Mouse (Mus musculus): ENCODE results near the gene Srarp. TPM values are rescaled to one million over a fixed set of nuclear protein-coding genes. Genes with fewer than 3 reads are reported as not detected.
A peak's percentile ranks its signal among the peaks of the same experiment; 100 is the strongest.

The Srarp gene
- polyA plus RNA-seq, 1 experiment from 2014 or later: 0.20 TPM

DNA sequence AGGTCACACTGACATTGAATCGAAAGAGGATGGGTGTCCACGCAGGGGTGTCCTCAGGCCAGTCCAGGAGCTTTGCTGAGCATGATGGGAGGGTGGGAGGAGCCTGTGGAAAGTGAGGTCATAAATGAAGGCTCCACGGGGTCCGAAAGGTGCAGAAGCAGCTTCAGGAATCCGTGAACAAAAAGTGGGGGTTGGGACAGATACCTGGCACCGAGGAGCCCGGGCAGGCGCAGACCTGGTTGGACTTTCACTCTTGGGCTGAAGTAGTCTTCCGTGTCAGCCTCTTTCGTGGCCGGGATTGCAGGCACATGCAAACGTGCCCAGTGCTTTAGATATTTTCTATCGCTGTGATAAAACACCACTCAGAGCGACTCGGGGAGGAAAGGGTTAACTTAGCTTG lies 35.7 kb downstream of the Srarp start:
- Histone ChIP-seq H3K9ac (replicated peaks) (no peak overlapping the region), H3K9me3 (no peaks in the 10 kb centered on the region), H3K27me3 (peaks cover 47% of the 10 kb centered on the region), H3K4me2 (replicated peaks) (no peak overlapping the region), H3K36me3 (no peaks in the 10 kb centered on the region), H3K27ac (replicated peaks) (no peak overlapping the region), H3K4me3 (no peak overlapping the region), H3K4me1 (peaks cover 3% of the 10 kb centered on the region; the same call in 1 of the 2 replicates)
- no peak for ATAC-seq (ENCODE audit: low FRiP score, low read depth)
- WGBS: 88% methylated on average over 15 of the region's 15 CpGs

DNA sequence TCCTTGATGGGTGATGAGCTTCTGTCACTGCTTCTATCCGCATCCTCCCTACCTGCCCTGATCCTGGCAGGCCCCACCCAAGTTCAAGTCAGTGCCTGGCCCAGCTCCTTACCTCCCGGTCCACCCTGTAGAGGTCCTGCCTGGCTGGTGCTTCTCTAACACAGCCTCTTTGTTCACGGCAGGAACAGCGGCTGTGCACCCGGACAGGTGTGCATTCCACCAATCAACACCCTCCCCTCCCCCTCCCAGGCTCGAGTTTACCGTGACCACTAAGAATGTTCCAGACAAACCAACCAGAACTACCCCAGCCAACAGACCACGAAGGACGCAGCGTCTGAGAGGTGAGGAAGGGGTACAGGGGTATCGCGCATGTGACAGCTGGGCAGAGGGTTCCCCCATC lies 37.4 kb downstream of the Srarp start, which contains the start of gene Clcnka:
Gene Clcnka, minus strand, starts transcription at position 180 of the 400 bp plus-strand sequence.
- Histone ChIP-seq H3K9ac (replicated peaks) (no peak within 1 kb of the TSS), H3K4me1 (no peaks in the 10 kb centered on the region), H3K4me2 (replicated peaks) (no peak within 1 kb of the TSS), H3K27me3 (peaks cover 41% of the 10 kb centered on the region), H3K27ac (replicated peaks) (no peak within 1 kb of the TSS), H3K36me3 (no peaks in the 10 kb centered on the region), H3K4me3 (no peak within 1 kb of the TSS), H3K9me3 (no peaks in the 10 kb centered on the region)
- no peak for ATAC-seq (ENCODE audit: low FRiP score, low read depth)
- 66% methylated on average over 12 of the region's 12 CpGs for WGBS

DNA sequence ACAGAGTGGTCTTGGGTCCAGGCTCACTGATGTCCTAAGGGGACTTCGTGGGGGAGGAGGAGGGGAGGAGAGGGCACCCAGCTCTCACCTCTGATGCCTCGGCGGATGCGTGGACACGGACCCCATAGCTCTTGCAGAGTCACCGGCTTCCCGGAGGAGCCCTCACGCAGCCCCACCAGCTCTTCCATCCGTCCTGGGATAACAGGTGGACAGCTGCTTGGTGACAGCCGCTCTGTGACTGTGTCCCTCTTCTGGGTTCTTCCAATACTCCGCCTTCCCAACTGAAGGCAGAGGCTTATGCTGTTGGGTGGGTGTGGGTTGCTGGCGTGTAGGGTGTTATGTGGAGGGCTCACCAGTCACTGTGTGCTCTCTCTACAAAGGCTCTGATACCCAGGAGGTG lies 38.0 kb downstream of the Srarp start:
- peaks cover 41% of the 10 kb centered on the region; the same call in 1 of the 2 replicates for H3K27me3 ChIP-seq
- H3K4me2 ChIP-seq (replicated peaks): no peak overlapping the region
- WGBS: 75% methylated on average over 12 of the region's 12 CpGs
- H3K9ac ChIP-seq (replicated peaks): no peak overlapping the region
- no peaks in the 10 kb centered on the region for H3K9me3 ChIP-seq
- no peak overlapping the region for H3K4me3 ChIP-seq
- H3K4me1 ChIP-seq: no peaks in the 10 kb centered on the region
- H3K36me3 ChIP-seq: no peaks in the 10 kb centered on the region
- ATAC-seq (ENCODE audit: low FRiP score, low read depth): no peak
- no peak overlapping the region for H3K27ac ChIP-seq (replicated peaks)

DNA sequence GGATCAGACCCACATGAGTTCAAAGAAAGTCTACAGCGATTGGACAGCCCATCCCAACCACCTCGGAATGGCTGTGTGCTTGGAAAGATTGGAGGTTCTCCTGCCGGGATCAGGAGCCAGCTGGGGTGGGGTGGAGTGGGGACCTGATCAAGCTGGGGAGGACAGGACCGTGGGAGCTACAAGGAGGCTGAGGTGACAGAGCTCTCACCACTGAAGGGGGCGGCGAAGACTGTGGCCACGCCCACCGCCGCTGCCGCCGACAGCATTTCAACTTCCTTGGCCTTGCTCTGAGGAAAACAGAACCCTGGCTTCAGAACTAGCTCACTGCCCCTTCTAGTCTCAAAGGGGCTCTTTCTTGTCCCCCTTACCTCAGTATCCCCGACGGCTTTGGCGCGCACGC lies 41.2 kb downstream of the Srarp start:
- 19% methylated on average over 16 of the region's 16 CpGs for WGBS
- no peak for ATAC-seq (ENCODE audit: low FRiP score, low read depth)
- Histone ChIP-seq H3K36me3 (no peaks in the 10 kb centered on the region), H3K4me1 (no peaks in the 10 kb centered on the region), H3K27me3 (peaks cover 41% of the 10 kb centered on the region; the same call in 1 of the 2 replicates), H3K9ac (replicated peaks) (peak overlapping the region; percentile 21; the same call in 1 of the 2 replicates), H3K4me3 (no peak overlapping the region), H3K9me3 (no peaks in the 10 kb centered on the region), H3K4me2 (replicated peaks) (peak overlapping the region; percentile 26; the same call in 1 of the 2 replicates), H3K27ac (replicated peaks) (no peak overlapping the region)

- H3K9me3 ChIP-seq: no peaks in the 10 kb centered on the region
- 79% methylated on average over 12 of the region's 12 CpGs for WGBS
Measured at GRCm38 (mm10) chr4:141391293-141391692, 44.6 kb downstream of the Srarp start.

GRCm38 (mm10) chr4:141389366-141390150 lies 46.3 kb downstream of the Srarp start:
- no peak overlapping the region for H3K9ac ChIP-seq (replicated peaks)
- peaks cover 13% of the 10 kb centered on the region for H3K27me3 ChIP-seq
- no peak for ATAC-seq (ENCODE audit: low FRiP score, low read depth)
- H3K27ac ChIP-seq (replicated peaks): no peak overlapping the region
- no peak overlapping the region for H3K4me2 ChIP-seq (replicated peaks)
- 76% methylated on average over 18 of the region's 18 CpGs for WGBS
- H3K4me1 ChIP-seq: peaks cover 2% of the 10 kb centered on the region; the same call in 1 of the 2 replicates
- H3K9me3 ChIP-seq: no peaks in the 10 kb centered on the region
- H3K36me3 ChIP-seq: no peaks in the 10 kb centered on the region
- no peak overlapping the region for H3K4me3 ChIP-seq

More at GRCm38 (mm10) chr4:141391293-141391692, 44.6 kb downstream of the Srarp start:
- Histone ChIP-seq H3K27ac (replicated peaks) (no peak overlapping the region), H3K4me3 (no peak overlapping the region), H3K27me3 (peaks cover 22% of the 10 kb centered on the region), H3K9ac (replicated peaks) (no peak overlapping the region), H3K4me2 (replicated peaks) (no peak overlapping the region), H3K36me3 (no peaks in the 10 kb centered on the region), H3K4me1 (no peaks in the 10 kb centered on the region)
- ATAC-seq (ENCODE audit: low FRiP score, low read depth): no peak

DNA sequence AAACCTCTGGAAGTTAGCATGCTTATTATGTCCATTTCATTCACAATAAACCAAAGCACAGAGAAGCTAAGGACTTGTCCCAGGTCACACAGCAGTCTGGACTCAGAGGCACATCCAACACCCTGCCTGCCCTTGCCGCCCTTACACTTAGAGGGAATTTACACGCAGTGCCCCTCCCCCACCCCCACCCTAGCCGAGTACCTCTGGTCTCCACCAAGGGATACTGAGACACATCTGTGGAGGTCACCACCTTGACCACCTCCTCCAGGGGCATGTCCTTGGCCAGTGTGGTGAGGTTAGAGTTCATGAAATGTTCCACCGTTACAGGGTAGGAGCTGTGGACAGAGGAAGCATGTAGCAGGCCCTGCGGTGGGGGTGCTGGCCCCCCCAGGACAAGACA lies 48.0 kb downstream of the Srarp start:
- ATAC-seq (ENCODE audit: low FRiP score, low read depth): no peak; the same call in 1 of the 2 replicates
- WGBS: 68% methylated on average over 5 of the region's 5 CpGs

GRCm38 (mm10) chr4:141387093-141387784 lies 48.7 kb downstream of the Srarp start:
- Histone ChIP-seq H3K4me1 (peaks cover 13% of the 10 kb centered on the region; the same call in 1 of the 2 replicates), H3K4me2 (replicated peaks) (no peak overlapping the region), H3K9me3 (no peaks in the 10 kb centered on the region), H3K4me3 (no peak overlapping the region), H3K36me3 (no peaks in the 10 kb centered on the region), H3K9ac (replicated peaks) (no peak overlapping the region), H3K27ac (replicated peaks) (no peak overlapping the region), H3K27me3 (peaks cover 34% of the 10 kb centered on the region)
- peak; percentile 55 for ATAC-seq (ENCODE audit: low FRiP score, low read depth)
- WGBS: 17% methylated on average over 5 of the region's 5 CpGs

More for the DNA sequence above, 48.0 kb downstream of the Srarp start:
- Histone ChIP-seq H3K27me3 (peaks cover 27% of the 10 kb centered on the region), H3K27ac (replicated peaks) (no peak overlapping the region), H3K4me2 (replicated peaks) (no peak overlapping the region), H3K9me3 (no peaks in the 10 kb centered on the region), H3K9ac (replicated peaks) (no peak overlapping the region), H3K4me1 (peaks cover 6% of the 10 kb centered on the region; the same call in 1 of the 2 replicates), H3K36me3 (no peaks in the 10 kb centered on the region), H3K4me3 (no peak overlapping the region)

GRCm38 (mm10) chr4:141386150-141386549 lies 49.8 kb downstream of the Srarp start:
- ATAC-seq (ENCODE audit: low FRiP score, low read depth): no peak
- no peak overlapping the region for H3K4me3 ChIP-seq
- no peak overlapping the region for H3K4me2 ChIP-seq (replicated peaks)
- H3K27ac ChIP-seq (replicated peaks): no peak overlapping the region
- H3K9ac ChIP-seq (replicated peaks): no peak overlapping the region
- no peaks in the 10 kb centered on the region for H3K36me3 ChIP-seq
- no peaks in the 10 kb centered on the region for H3K9me3 ChIP-seq
- WGBS: 66% methylated on average over 7 of the region's 7 CpGs
- H3K27me3 ChIP-seq: peaks cover 45% of the 10 kb centered on the region
- H3K4me1 ChIP-seq: peaks cover 15% of the 10 kb centered on the region; the same call in 1 of the 2 replicates

DNA sequence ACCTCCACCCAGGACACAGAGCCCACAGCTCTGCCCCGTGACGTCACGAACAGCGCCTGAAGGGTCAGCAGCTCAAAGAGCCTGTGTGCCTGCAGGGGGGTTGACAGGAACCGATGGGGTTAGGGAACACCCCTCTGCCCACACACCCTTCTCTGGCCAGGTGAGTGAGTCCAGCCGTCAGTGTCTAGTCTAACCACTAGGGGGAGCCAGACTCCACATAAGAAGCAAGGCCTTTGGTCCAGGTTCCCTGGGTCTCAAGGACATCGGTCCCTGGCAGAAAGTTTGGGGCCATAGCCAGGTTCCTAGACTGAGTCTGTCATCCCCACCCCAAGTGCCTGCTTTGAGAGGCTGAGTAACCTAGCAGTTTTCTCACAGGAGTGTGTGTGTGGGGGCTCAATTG lies 50.6 kb downstream of the Srarp start:
- ATAC-seq (ENCODE audit: low FRiP score, low read depth): no peak
- H3K4me3 ChIP-seq: no peak overlapping the region
- H3K4me2 ChIP-seq (replicated peaks): no peak overlapping the region
- H3K9me3 ChIP-seq: no peaks in the 10 kb centered on the region
- H3K9ac ChIP-seq (replicated peaks): no peak overlapping the region
- H3K4me1 ChIP-seq: peaks cover 15% of the 10 kb centered on the region; the same call in 1 of the 2 replicates
- H3K27ac ChIP-seq (replicated peaks): no peak overlapping the region
- H3K36me3 ChIP-seq: no peaks in the 10 kb centered on the region
- WGBS: 2% methylated on average over 7 of the region's 7 CpGs
- peaks cover 54% of the 10 kb centered on the region for H3K27me3 ChIP-seq
